Mouse (Mus musculus) forebrain, postnatal 0 days (tissue): ENCODE data around the gene Cd36. TPM values are rescaled to one million over a fixed set of nuclear protein-coding genes. Genes with fewer than 3 reads are reported as not detected.

Experiments used
- ATAC-seq: fragments of 200-750 bp; cut with Nextera tagmentation; 2 replicates; pipeline ENCODE4 v1.8.0; 2017; ENCODE audit warnings: mild to moderate bottlenecking, moderate library complexity
- DNase-seq: peaks from one replicate; pipeline ENCODE4 v3.0.0-alpha.2; 2015
- H3K27ac ChIP-seq: fragments of 300-500 bp; sonication (generic); 2 replicates; pipeline ENCODE4 v1.5.1; 2014; ENCODE audit warnings: low read depth, mild to moderate bottlenecking, antibody characterized with exemption, low read length, moderate library complexity, mixed read lengths
- H3K27me3 ChIP-seq: fragments of 300-500 bp; sonication (generic); 2 replicates; pipeline ENCODE4 v1.6.1; 2014; ENCODE audit warnings: mild to moderate bottlenecking, low read length, mixed read lengths; ENCODE audit not compliant: insufficient read depth
- H3K36me3 ChIP-seq: fragments of 300-500 bp; sonication (generic); 2 replicates; pipeline ENCODE4 v1.6.1; 2014; ENCODE audit warnings: mild to moderate bottlenecking, moderate library complexity; ENCODE audit not compliant: insufficient read depth
- H3K4me1 ChIP-seq: fragments of 300-500 bp; sonication (generic); 2 replicates; pipeline ENCODE4 v1.6.1; 2014; ENCODE audit warnings: antibody characterized with exemption; ENCODE audit not compliant: insufficient read depth
- H3K4me2 ChIP-seq: fragments of 300-500 bp; sonication (generic); 2 replicates; pipeline ENCODE4 v1.6.1; 2014; ENCODE audit warnings: low read depth, mild to moderate bottlenecking, moderate library complexity
- H3K4me3 ChIP-seq: fragments of 300-500 bp; sonication (generic); 2 replicates; pipeline ENCODE4 v1.5.1; 2014; ENCODE audit warnings: low read depth, low read length, mixed read lengths
- H3K9ac ChIP-seq: fragments of 300-500 bp; sonication (generic); 2 replicates; pipeline ENCODE4 v1.6.1; 2014; ENCODE audit warnings: mild to moderate bottlenecking
- H3K9me3 ChIP-seq: fragments of 300-500 bp; sonication (generic); 2 replicates; pipeline ENCODE4 v1.6.1; 2016; ENCODE audit warnings: low read length
- CTCF ChIP-seq: sonication (generic); IDR thresholded peaks from 2 replicates; pipeline ENCODE4 v1.5.1; 2016; ENCODE audit warnings: antibody characterized with exemption, control low read depth, low read depth
- WGBS: fragments of 180-500 bp; shearing (Covaris S2); extraction: QIAGEN DNeasy Blood & Tissue Kit; methylation state at CpG from one replicate; pipeline ENCODE4 v1.1.7; 2014; 5-methylcytosine and 5-hydroxymethylcytosine counted together
- polyA plus RNA-seq: library from polyadenylated mRNA; unstranded; fragments of >200 nt; fragmentation: Nextera tagmentation; extraction: Ambion mirVana; gene quantifications from 2 replicates; pipeline ENCODE4 v1.2.1, GENCODE M21; 2015
- total RNA-seq: library from RNA; depleted of rRNA; stranded (reverse); fragments of >200 nt; gene quantifications from 2 replicates; pipeline ENCODE4 v1.2.3, GENCODE M21; 2014

Cd36 gene
- total and polyA plus RNA-seq, 2 experiments from 2014 or later = 1.0 to 3.0 TPM

DNA sequence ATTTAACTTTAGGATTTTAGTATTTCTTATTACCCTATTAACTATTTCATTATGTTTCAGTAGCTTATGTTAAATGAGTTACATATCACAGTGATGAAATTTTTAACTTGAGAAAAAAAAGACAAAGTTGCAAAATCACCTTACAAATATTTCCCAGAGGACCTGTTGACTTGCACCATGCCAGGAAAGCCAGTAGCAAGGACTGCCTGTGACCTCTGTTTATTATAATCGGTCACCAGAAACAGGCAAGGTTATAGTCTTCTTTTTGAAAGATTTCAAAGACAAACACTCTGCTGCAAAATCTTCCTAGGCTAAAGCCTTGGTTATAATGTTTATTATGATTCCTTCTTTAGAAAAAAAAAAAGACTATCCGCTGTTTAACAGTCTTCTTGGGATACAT, 39.9 kb downstream of the Cd36 start:
- WGBS = 95% methylated on average over 2 of the region's 2 CpGs
- H3K4me3 ChIP-seq = no peak overlapping the region
- no peak for ATAC-seq

DNA sequence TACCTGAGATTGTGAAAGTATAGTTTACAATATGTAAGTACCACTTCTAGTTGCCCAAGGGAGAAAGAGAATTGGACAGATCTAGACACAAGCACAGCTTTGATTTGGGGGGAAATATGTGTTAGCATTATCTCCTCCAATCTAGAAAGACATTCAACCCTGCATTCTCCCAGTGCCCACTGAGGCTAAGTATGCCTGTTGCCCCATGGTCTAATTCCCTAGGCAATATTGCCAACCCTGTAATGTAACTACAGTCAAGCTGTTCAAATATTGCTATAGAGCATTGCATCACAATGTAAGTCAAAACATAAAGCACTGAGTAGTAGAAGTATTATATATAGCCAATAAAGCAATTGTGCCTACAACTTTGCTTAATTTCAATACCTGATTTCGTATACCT, 40.3 kb downstream of the Cd36 start:
- H3K4me3 ChIP-seq = no peak overlapping the region
- no peak for TF ChIP-seq CTCF
- WGBS = 93% methylated on average over 1 of the region's 1 CpGs
- no peaks in the 10 kb centered on the region for H3K27me3 ChIP-seq
- H3K9me3 ChIP-seq = no peaks in the 10 kb centered on the region
- ATAC-seq = no peak
- no peaks in the 10 kb centered on the region for H3K36me3 ChIP-seq
- no peak for DNase-seq
- H3K4me1 ChIP-seq = no peaks in the 10 kb centered on the region
- H3K27ac ChIP-seq = no peak overlapping the region
- H3K4me2 ChIP-seq = no peak overlapping the region
- no peak overlapping the region for H3K9ac ChIP-seq

More for the DNA sequence above, 39.9 kb downstream of the Cd36 start:
- Histone ChIP-seq H3K36me3 (no peaks in the 10 kb centered on the region), H3K9me3 (no peaks in the 10 kb centered on the region), H3K4me2 (no peak overlapping the region), H3K27me3 (no peaks in the 10 kb centered on the region), H3K9ac (no peak overlapping the region), H3K4me1 (no peaks in the 10 kb centered on the region), H3K27ac (no peak overlapping the region)
- no peak for TF ChIP-seq CTCF
- no peak for DNase-seq

DNA sequence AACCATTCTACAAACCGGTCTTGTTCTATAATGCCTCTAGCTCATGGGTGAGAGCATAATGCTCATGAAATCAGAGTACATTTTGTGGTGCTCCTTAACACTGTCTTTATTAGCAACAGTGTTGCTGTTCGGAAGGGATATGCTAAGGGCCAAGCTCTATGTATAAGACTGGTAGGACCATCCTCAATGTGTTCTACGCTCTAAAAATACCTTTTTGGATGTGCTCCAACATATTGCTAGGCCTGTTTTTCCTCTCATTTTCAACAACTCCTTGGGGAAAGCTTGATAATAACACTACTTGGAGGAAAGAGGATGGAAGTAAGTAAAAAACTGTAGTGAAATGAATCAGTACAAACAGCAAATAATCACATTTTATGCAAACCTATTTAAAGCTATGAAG, 44.7 kb downstream of the Cd36 start:
- no peaks in the 10 kb centered on the region for H3K27me3 ChIP-seq
- no peak overlapping the region for H3K4me2 ChIP-seq
- WGBS = 81% methylated on average over 3 of the region's 3 CpGs
- no peak overlapping the region for H3K4me3 ChIP-seq
- no peak overlapping the region for H3K9ac ChIP-seq
- no peak for TF ChIP-seq CTCF
- no peak for ATAC-seq
- no peak for DNase-seq
- no peaks in the 10 kb centered on the region for H3K9me3 ChIP-seq
- no peaks in the 10 kb centered on the region for H3K4me1 ChIP-seq
- H3K36me3 ChIP-seq = no peaks in the 10 kb centered on the region
- H3K27ac ChIP-seq = no peak overlapping the region

DNA sequence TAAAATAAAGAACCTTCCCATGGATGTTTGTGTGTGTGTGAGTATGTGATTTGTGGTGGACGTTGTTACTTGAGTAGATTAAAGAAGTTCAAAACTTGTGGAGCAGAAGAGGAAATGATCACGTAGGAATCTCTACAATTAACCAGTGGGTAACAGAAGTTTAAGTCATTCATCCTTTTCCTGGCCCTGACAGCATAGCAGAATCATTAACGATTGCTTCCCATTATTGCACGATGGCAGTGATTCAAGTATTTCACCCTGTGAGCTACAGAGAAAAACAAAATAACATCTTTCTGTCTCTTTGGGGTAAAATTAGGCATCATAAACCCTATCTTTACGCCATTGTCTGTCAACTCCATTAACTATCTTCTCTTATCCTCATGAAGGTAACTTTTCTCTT, 45.3 kb downstream of the Cd36 start:
- no peaks in the 10 kb centered on the region for H3K36me3 ChIP-seq
- no peak for ATAC-seq
- WGBS = 61% methylated on average over 5 of the region's 5 CpGs
- H3K9ac ChIP-seq = no peak overlapping the region
- no peak for DNase-seq
- no peak overlapping the region for H3K27ac ChIP-seq
- H3K4me1 ChIP-seq = no peaks in the 10 kb centered on the region
- H3K4me2 ChIP-seq = no peak overlapping the region
- no peaks in the 10 kb centered on the region for H3K27me3 ChIP-seq
- TF ChIP-seq CTCF = no peak
- H3K9me3 ChIP-seq = no peaks in the 10 kb centered on the region
- no peak overlapping the region for H3K4me3 ChIP-seq

DNA sequence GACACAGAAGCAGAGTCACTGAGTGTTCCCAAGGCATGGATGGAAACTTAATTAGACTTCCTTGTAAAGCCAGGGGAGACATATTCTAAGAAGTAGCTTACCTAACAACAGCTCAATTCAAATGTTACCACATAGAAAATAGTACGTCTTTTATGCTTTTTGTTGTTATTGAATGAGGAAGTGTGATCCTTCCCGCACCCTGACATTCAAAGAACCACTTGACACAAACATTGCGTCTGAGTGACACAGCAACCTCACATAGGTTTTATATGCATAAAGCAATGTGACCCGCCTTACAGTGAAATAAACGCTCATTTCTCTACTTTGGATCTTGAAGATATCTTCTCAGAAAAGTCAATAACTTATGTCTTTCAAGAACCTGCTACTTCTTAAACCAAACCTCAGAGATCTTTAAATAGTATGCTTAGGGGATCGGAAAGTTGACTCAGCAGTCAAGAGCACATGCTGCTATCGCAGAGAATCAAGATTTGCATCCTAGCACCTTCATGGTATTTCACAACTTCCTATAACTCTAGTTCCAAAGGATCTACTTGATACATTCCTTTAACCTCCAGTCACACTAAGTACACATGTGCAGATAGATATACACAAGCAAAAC, 46.4 kb downstream of the Cd36 start:
- H3K27me3 ChIP-seq = no peaks in the 10 kb centered on the region
- DNase-seq (no peak), ATAC-seq (no peak)
- no peak overlapping the region for H3K27ac ChIP-seq
- no peaks in the 10 kb centered on the region for H3K36me3 ChIP-seq
- WGBS = 77% methylated on average over 7 of the region's 7 CpGs
- no peaks in the 10 kb centered on the region for H3K4me1 ChIP-seq
- no peak overlapping the region for H3K4me2 ChIP-seq
- H3K4me3 ChIP-seq = no peak overlapping the region
- H3K9ac ChIP-seq = no peak overlapping the region
- TF ChIP-seq CTCF = no peak
- no peaks in the 10 kb centered on the region for H3K9me3 ChIP-seq

DNA sequence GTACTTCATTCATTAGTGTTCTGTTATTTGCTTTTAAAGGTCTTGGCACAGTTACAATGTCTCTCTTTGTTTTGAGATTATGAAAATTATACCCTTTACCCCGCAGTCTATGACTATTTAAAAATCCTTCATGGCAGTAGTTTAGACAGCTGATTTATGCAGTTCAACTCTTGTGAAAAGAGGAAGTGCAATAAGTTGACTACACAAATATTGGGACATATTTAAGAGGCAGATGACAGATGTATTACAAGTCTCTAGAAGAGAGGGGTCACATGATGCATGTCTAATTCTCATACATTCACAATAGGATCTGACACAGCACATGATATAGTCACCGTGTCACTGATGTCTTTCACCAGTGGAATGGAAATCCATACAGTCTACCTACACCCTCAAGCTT, 49.1 kb downstream of the Cd36 start:
- H3K27ac ChIP-seq = no peak overlapping the region
- no peaks in the 10 kb centered on the region for H3K9me3 ChIP-seq
- no peaks in the 10 kb centered on the region for H3K36me3 ChIP-seq
- no peak for ATAC-seq
- no peaks in the 10 kb centered on the region for H3K4me1 ChIP-seq
- no peak overlapping the region for H3K4me3 ChIP-seq
- no peak for DNase-seq
- no peak overlapping the region for H3K9ac ChIP-seq
- no peak overlapping the region for H3K4me2 ChIP-seq
- 64% methylated on average over 2 of the region's 2 CpGs for WGBS
- TF ChIP-seq CTCF = no peak
- no peaks in the 10 kb centered on the region for H3K27me3 ChIP-seq

DNA sequence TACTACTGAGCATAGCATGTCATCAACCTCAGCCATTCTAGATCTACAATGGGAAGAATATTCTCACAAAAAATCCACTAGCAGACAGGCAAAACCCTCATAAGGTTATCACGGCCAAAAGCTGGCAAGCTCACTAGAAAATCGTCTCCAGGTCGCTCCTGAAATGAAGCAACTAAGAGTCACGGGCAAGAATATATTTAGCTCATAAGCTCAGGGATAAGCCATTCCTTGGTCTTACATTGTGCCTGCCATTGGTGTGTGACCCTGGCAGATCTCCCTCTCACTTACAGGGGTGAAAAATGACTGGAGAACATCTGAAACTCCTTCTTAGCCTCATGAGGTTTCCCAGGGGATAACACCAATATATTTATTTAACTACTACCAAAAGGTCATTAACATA, 52.2 kb downstream of the Cd36 start:
- no peak overlapping the region for H3K9ac ChIP-seq
- no peak for ATAC-seq
- no peaks in the 10 kb centered on the region for H3K36me3 ChIP-seq
- 88% methylated on average over 4 of the region's 4 CpGs for WGBS
- H3K27me3 ChIP-seq = no peaks in the 10 kb centered on the region
- no peak overlapping the region for H3K4me3 ChIP-seq
- H3K9me3 ChIP-seq = no peaks in the 10 kb centered on the region
- no peak overlapping the region for H3K4me2 ChIP-seq
- DNase-seq = no peak
- H3K27ac ChIP-seq = no peak overlapping the region
- H3K4me1 ChIP-seq = no peaks in the 10 kb centered on the region
- TF ChIP-seq CTCF = no peak
